Mouse (Mus musculus): Measurements from ENCODE around the gene 1700025C18Rik.

DNA sequence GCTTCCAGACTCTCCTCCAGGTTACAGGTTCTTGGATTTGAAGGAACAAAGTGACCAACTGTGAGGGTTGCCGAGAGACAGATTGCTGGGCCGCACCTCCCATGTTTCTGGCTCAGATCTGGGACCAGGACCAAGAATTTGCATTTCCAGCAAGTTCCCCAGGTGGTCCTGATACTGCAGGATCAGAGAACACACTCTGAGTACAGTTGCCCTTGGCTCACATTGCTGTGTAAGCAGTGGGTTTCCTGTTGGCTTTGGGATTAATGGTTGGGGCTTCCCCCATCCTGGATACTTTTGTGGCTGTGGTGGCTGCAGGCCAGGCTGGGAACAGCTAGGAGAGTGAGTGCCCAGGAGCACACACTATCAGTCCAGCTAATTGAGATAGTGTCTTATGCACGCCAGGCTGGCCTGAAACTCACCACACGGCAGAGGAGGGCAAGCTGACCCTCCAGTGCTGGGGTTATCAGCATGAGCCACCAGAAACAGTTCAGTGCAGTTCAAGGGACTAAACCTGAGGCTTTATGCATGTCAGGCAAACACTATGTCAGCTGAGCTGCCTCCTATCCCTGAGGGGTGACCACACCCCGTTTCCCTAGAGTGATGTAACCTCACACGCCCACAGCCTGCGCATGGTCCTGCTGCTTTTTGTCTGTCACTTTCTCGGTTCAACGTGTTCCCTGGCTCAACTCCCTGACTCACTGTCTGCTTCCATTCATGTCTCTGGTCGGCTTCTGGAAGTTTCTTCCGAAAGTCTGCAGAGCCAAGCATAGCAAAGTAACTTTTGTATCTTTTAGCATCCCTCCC is 16.3 kb downstream of the 1700025C18Rik start:
- TF ChIP-seq POLR2A (IDR thresholded peaks at IDR 0.05; ENCODE audit: borderline replicate concordance, extremely low read depth, insufficient read depth, insufficient read length, poor library complexity, severe bottlenecking) (no peak), CTCF (IDR thresholded peaks at IDR 0.05; ENCODE audit: borderline replicate concordance, extremely low read depth, insufficient read depth, insufficient read length) (no peak)

All from brain, embryonic 14.5 days (tissue).